28 mouse cellular contexts compared by ENCODE assay signal in genomic region chr2:60532495-60532894, GRCm38 (mm10). TPM values are rescaled to one million over a fixed set of nuclear protein-coding genes. Genes with fewer than 3 reads are reported as not detected.
DNase-seq lines count a peak whose midpoint lies in the region; ATAC-seq lines count a peak whose summit lies in the region.
"Had no signal": no experiment of that assay in that cellular context is flagged by ENCODE, and none has a peak within 500 bp of the region (broad histone marks: within the 10 kb centered on the region; RNA-seq: fewer than 3 reads in every experiment).

No protein-coding gene starts in this region.

- H3K27me3 ChIP-seq in hindbrain, embryonic 16.5 days (replicated peaks; ENCODE audit: control insufficient read depth, insufficient read depth, low read length), result no peaks in the 10 kb centered on the region
- H3K27me3 ChIP-seq in hindbrain, embryonic 14.5 days (ENCODE audit: control insufficient read depth, insufficient read depth, low read length), result no peaks in the 10 kb centered on the region
- no peaks in the 10 kb centered on the region for H3K27me3 ChIP-seq in lung, embryonic 15.5 days
- H3K27me3 ChIP-seq in midbrain, embryonic 15.5 days (replicated peaks), result no peaks in the 10 kb centered on the region
- no peaks in the 10 kb centered on the region for H3K27me3 ChIP-seq in midbrain, embryonic 10.5 days (ENCODE audit: low read depth, poor library complexity, severe bottlenecking)
- H3K27me3 ChIP-seq: CH12.LX; embryonic facial prominence, embryonic 13.5 days; forebrain, embryonic 12.5 days; forebrain, embryonic 15.5 days; heart, embryonic 12.5 days; heart, embryonic 15.5 days; intestine, embryonic 15.5 days; Patski had no signal

- H3K9me3 ChIP-seq in hindbrain, embryonic 16.5 days (ENCODE audit: control insufficient read depth, low read length), result no peaks in the 10 kb centered on the region
- no peaks in the 10 kb centered on the region for H3K9me3 ChIP-seq in hindbrain, embryonic 14.5 days (ENCODE audit: control insufficient read depth, low read length)
- H3K9me3 ChIP-seq in lung, embryonic 15.5 days, result no peaks in the 10 kb centered on the region
- H3K9me3 ChIP-seq in midbrain, embryonic 15.5 days, result no peaks in the 10 kb centered on the region
- no peaks in the 10 kb centered on the region for H3K9me3 ChIP-seq in midbrain, embryonic 10.5 days (replicated peaks)
- H3K9me3 ChIP-seq: embryonic facial prominence, embryonic 10.5 days; embryonic facial prominence, embryonic 13.5 days; forebrain, embryonic 12.5 days; forebrain, embryonic 15.5 days; G1E; heart, embryonic 15.5 days; intestine, embryonic 15.5 days had no signal

- no peak overlapping the region for H3K27ac ChIP-seq in hindbrain, embryonic 16.5 days (ENCODE audit: low read depth, low read length)
- H3K27ac ChIP-seq in hindbrain, embryonic 14.5 days, result no peak overlapping the region
- 0 out of 2 replicates have a peak overlapping the region, but pooled peaks have one; percentile 5 for H3K27ac ChIP-seq in lung, embryonic 15.5 days
- no peak overlapping the region for H3K27ac ChIP-seq in midbrain, embryonic 15.5 days
- no peak overlapping the region for H3K27ac ChIP-seq in midbrain, embryonic 10.5 days (replicated peaks)
- H3K27ac ChIP-seq: embryonic facial prominence, embryonic 10.5 days; embryonic facial prominence, embryonic 13.5 days; forebrain, embryonic 12.5 days; forebrain, embryonic 15.5 days; heart, embryonic 15.5 days; intestine, embryonic 15.5 days had no signal

- no peak overlapping the region for H3K4me3 ChIP-seq in hindbrain, embryonic 16.5 days (ENCODE audit: low read length)
- H3K4me3 ChIP-seq in hindbrain, embryonic 14.5 days (replicated peaks; ENCODE audit: low read length), result no peak overlapping the region
- no peak overlapping the region for H3K4me3 ChIP-seq in lung, embryonic 15.5 days
- no peak overlapping the region for H3K4me3 ChIP-seq in midbrain, embryonic 15.5 days
- H3K4me3 ChIP-seq in midbrain, embryonic 10.5 days, result no peak overlapping the region
- H3K4me3 ChIP-seq: embryonic facial prominence, embryonic 10.5 days; embryonic facial prominence, embryonic 13.5 days; erythroblast, embryonic 14.5 days; forebrain, embryonic 12.5 days; forebrain, embryonic 15.5 days; heart, embryonic 12.5 days; heart, embryonic 15.5 days; intestine, embryonic 15.5 days had no signal

- DNase-seq in hindbrain, embryonic 14.5 days (ENCODE audit: low spot score), result no peak
- no peak for DNase-seq in lung, postnatal 4 days
- no peak for DNase-seq in midbrain, embryonic 10.5 days (ENCODE audit: low spot score)
- DNase-seq: adrenal gland, postnatal 10 days; B cell, adult 2 months; cerebellum, adult 11-12 months; cerebellum, adult 8-10 months; cerebellum, postnatal 10 days; cerebellum, postnatal 36 days; embryo, embryonic 11 days; gastrocnemius, postnatal 25 days; heart, adult 18-20 months; heart, postnatal 10 days; heart, postnatal 36 days had no signal

- 38% methylated on average over 5 of the region's 5 CpGs for WGBS in hindbrain, embryonic 16.5 days
- WGBS in hindbrain, embryonic 14.5 days, result 51% methylated on average over 5 of the region's 5 CpGs
- WGBS in lung, embryonic 15.5 days, result 54% methylated on average over 5 of the region's 5 CpGs
- 51% methylated on average over 5 of the region's 5 CpGs for WGBS in midbrain, embryonic 15.5 days
- 70% methylated on average over 5 of the region's 5 CpGs for WGBS in midbrain, embryonic 10.5 days

- H3K4me2 ChIP-seq in hindbrain, embryonic 16.5 days (ENCODE audit: low read length), result no peak overlapping the region
- no peak overlapping the region for H3K4me2 ChIP-seq in hindbrain, embryonic 14.5 days (replicated peaks)
- H3K4me2 ChIP-seq in lung, embryonic 15.5 days, result no peak overlapping the region
- H3K4me2 ChIP-seq in midbrain, embryonic 15.5 days, result no peak overlapping the region
- H3K4me2 ChIP-seq: embryonic facial prominence, embryonic 13.5 days; forebrain, embryonic 12.5 days; forebrain, embryonic 15.5 days; heart, embryonic 12.5 days; heart, embryonic 15.5 days; intestine, embryonic 15.5 days had no signal

- no peak overlapping the region for H3K9ac ChIP-seq in hindbrain, embryonic 16.5 days (ENCODE audit: low read depth, low read length)
- no peak overlapping the region for H3K9ac ChIP-seq in hindbrain, embryonic 14.5 days
- H3K9ac ChIP-seq in lung, embryonic 15.5 days, result no peak overlapping the region
- H3K9ac ChIP-seq in midbrain, embryonic 15.5 days, result no peak overlapping the region
- H3K9ac ChIP-seq: embryonic facial prominence, embryonic 13.5 days; forebrain, embryonic 12.5 days; forebrain, embryonic 15.5 days; heart, embryonic 12.5 days; heart, embryonic 15.5 days; intestine, embryonic 15.5 days had no signal

- ATAC-seq in hindbrain, embryonic 16.5 days, result 0 out of 2 replicates have a peak, but pooled peaks have one; percentile 65
- ATAC-seq in hindbrain, embryonic 14.5 days (ENCODE audit: low FRiP score), result no peak
- ATAC-seq in lung, embryonic 15.5 days (ENCODE audit: borderline replicate concordance, extremely low read depth, low FRiP score, low TSS enrichment), result no peak; the same call in 1 of the 2 replicates
- ATAC-seq in midbrain, embryonic 15.5 days (replicated peaks), result peak; percentile 74; the same call in 1 of the 2 replicates
- ATAC-seq: forebrain, embryonic 15.5 days; intestine, embryonic 15.5 days; Patski had no signal

- H3K4me1 ChIP-seq in hindbrain, embryonic 16.5 days (ENCODE audit: control insufficient read depth, insufficient read depth, low read depth, low read length), result no peaks in the 10 kb centered on the region
- H3K4me1 ChIP-seq in hindbrain, embryonic 14.5 days (replicated peaks; ENCODE audit: control insufficient read depth, insufficient read depth, low read length), result 0 out of 2 replicates have a peak, but pooled peaks cover 7% of the 10 kb centered on the region
- peaks cover 10% of the 10 kb centered on the region for H3K4me1 ChIP-seq in lung, embryonic 15.5 days
- no peaks in the 10 kb centered on the region for H3K4me1 ChIP-seq in midbrain, embryonic 15.5 days
- H3K4me1 ChIP-seq in midbrain, embryonic 10.5 days, result no peaks in the 10 kb centered on the region
- H3K4me1 ChIP-seq: embryonic facial prominence, embryonic 10.5 days; embryonic facial prominence, embryonic 13.5 days; forebrain, embryonic 12.5 days; forebrain, embryonic 15.5 days; heart, embryonic 12.5 days; heart, embryonic 15.5 days; intestine, embryonic 15.5 days had no signal

- no peaks in the 10 kb centered on the region for H3K36me3 ChIP-seq in hindbrain, embryonic 16.5 days (ENCODE audit: control insufficient read depth, insufficient read depth, low read length)
- no peaks in the 10 kb centered on the region for H3K36me3 ChIP-seq in hindbrain, embryonic 14.5 days (replicated peaks; ENCODE audit: control insufficient read depth, insufficient read depth)
- H3K36me3 ChIP-seq in lung, embryonic 15.5 days, result no peaks in the 10 kb centered on the region
- H3K36me3 ChIP-seq in midbrain, embryonic 15.5 days (replicated peaks), result no peaks in the 10 kb centered on the region
- no peaks in the 10 kb centered on the region for H3K36me3 ChIP-seq in midbrain, embryonic 10.5 days
- H3K36me3 ChIP-seq: embryonic facial prominence, embryonic 10.5 days; embryonic facial prominence, embryonic 13.5 days; forebrain, embryonic 12.5 days; forebrain, embryonic 15.5 days; G1E; heart, embryonic 12.5 days; heart, embryonic 15.5 days; intestine, embryonic 15.5 days had no signal

RNA-seq across cellular contexts. Expression of gene Pla2r1, which starts 20.6 kb away (rescaled TPM):
- 0.36 and 0.50 TPM in 2 replicates for polyA plus RNA-seq in hindbrain, embryonic 16.5 days (2015; fragmentation: Nextera tagmentation; extraction: Ambion mirVana)
- 0.81 and 1.1 TPM in 2 replicates for polyA plus RNA-seq in hindbrain, embryonic 14.5 days (2014; fragmentation: Nextera tagmentation; extraction: Ambion mirVana)
- 2.9 and 3.2 TPM in 2 replicates for polyA plus RNA-seq in lung, embryonic 15.5 days (2015; fragmentation: Nextera tagmentation; extraction: Ambion mirVana)
- polyA plus RNA-seq in midbrain, embryonic 15.5 days (2015; fragmentation: Nextera tagmentation; extraction: Ambion mirVana), result 0.38 and 0.50 TPM in 2 replicates
- polyA plus RNA-seq in midbrain, embryonic 10.5 days (2016; fragmentation: Nextera tagmentation; extraction: Ambion mirVana), result 0.81 and 1.0 TPM in 2 replicates
- polyA plus RNA-seq: erythroblast, embryonic 14.5 days; G1E had no signal

Comparison
In these comparisons a context has a peak if more than half of its experiments do, and no peak if none do; other contexts are left out.
1. ATAC-seq: peak in hindbrain, embryonic 16.5 days (single experiment) and midbrain, embryonic 15.5 days (single experiment); none in hindbrain, embryonic 14.5 days (single experiment) and lung, embryonic 15.5 days (single experiment).